Mouse (Mus musculus) kidney, embryonic 14.5 days (tissue): ENCODE measurements around the gene Man1a. TPM values are rescaled to one million over a fixed set of nuclear protein-coding genes. Genes with fewer than 3 reads are reported as not detected.

Experiments used
- ATAC-seq: fragments of 200-750 bp; cut with Nextera tagmentation; 2 replicates; pipeline ENCODE4 v1.8.0; 2017; ENCODE audit warnings: moderate number of reproducible peaks, mild to moderate bottlenecking, moderate TSS enrichment, moderate library complexity; ENCODE audit not compliant: low FRiP score, low TSS enrichment
- H3K27ac ChIP-seq: fragments of 300-500 bp; sonication (generic); 2 replicates; pipeline ENCODE4 v1.5.1; 2014; ENCODE audit warnings: low read depth, mild to moderate bottlenecking, low read length, moderate library complexity, mixed read lengths
- H3K27me3 ChIP-seq: fragments of 300-500 bp; sonication (generic); 2 replicates; pipeline ENCODE4 v1.6.1; 2014; ENCODE audit warnings: mild to moderate bottlenecking, low read length; ENCODE audit not compliant: control insufficient read depth, insufficient read depth
- H3K36me3 ChIP-seq: fragments of 300-500 bp; sonication (generic); 2 replicates; pipeline ENCODE4 v1.6.1; 2014; ENCODE audit warnings: low read length, mixed read lengths; ENCODE audit not compliant: control insufficient read depth, insufficient read depth
- H3K4me1 ChIP-seq: fragments of 300-500 bp; sonication (generic); 2 replicates; pipeline ENCODE4 v1.6.1; 2014; ENCODE audit warnings: low read length, mixed read lengths; ENCODE audit not compliant: control insufficient read depth, insufficient read depth
- H3K4me2 ChIP-seq: fragments of 300-500 bp; sonication (generic); replicated peaks from 2 replicates; pipeline ENCODE4 v1.6.1; 2014; ENCODE audit warnings: low read depth, mild to moderate bottlenecking, low read length
- H3K4me3 ChIP-seq: fragments of 300-500 bp; sonication (generic); 2 replicates; pipeline ENCODE4 v1.5.1; 2014; ENCODE audit warnings: mild to moderate bottlenecking, low read length
- H3K9ac ChIP-seq: fragments of 300-500 bp; sonication (generic); 2 replicates; pipeline ENCODE4 v1.6.1; 2014; ENCODE audit warnings: low read depth, mild to moderate bottlenecking, low read length, moderate library complexity
- H3K9me3 ChIP-seq: fragments of 300-500 bp; sonication (generic); 2 replicates; pipeline ENCODE4 v1.6.1; 2016; ENCODE audit warnings: low read length; ENCODE audit not compliant: control insufficient read depth
- WGBS: fragments of 180-500 bp; shearing (Covaris S2); extraction: QIAGEN DNeasy Blood & Tissue Kit; methylation state at CpG from one replicate; pipeline ENCODE4 v1.1.7; 2014; 5-methylcytosine and 5-hydroxymethylcytosine counted together
- polyA plus RNA-seq: library from polyadenylated mRNA; unstranded; fragments of >200 nt; fragmentation: Nextera tagmentation; extraction: Ambion mirVana; gene quantifications from 2 replicates; pipeline ENCODE4 v1.2.1, GENCODE M21; 2014

The Man1a gene
- polyA plus RNA-seq, 1 experiment from 2014 or later, result 13.9 TPM

DNA sequence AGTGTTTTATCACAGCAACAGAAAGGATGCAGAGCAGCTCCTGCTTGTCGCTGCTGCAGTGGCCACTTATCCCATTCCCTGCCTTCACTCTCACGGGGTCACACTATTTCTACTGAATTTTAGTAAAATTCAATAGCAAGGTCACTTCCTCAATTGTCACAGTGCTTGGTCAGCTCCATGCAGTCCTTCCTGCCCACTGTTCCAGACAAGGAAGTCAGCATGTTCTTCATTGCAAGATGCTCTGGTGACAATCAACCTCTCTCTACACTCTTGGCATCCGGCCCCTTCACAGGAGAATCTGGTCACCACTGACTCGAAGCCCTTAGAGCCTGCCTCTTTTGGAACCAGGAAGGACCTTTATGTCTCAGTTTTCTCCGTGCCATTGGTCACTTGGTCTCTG lies 148.5 kb downstream of the Man1a start:
- no peaks in the 10 kb centered on the region; the same call in 1 of the 2 replicates for H3K36me3 ChIP-seq
- no peak for ATAC-seq
- no peaks in the 10 kb centered on the region for H3K9me3 ChIP-seq
- H3K27ac ChIP-seq, result no peak overlapping the region
- H3K4me2 ChIP-seq, result no peak overlapping the region
- H3K9ac ChIP-seq, result no peak overlapping the region
- H3K4me1 ChIP-seq, result no peaks in the 10 kb centered on the region
- no peak overlapping the region for H3K4me3 ChIP-seq
- WGBS, result 85% methylated on average over 5 of the region's 5 CpGs
- no peaks in the 10 kb centered on the region for H3K27me3 ChIP-seq

DNA sequence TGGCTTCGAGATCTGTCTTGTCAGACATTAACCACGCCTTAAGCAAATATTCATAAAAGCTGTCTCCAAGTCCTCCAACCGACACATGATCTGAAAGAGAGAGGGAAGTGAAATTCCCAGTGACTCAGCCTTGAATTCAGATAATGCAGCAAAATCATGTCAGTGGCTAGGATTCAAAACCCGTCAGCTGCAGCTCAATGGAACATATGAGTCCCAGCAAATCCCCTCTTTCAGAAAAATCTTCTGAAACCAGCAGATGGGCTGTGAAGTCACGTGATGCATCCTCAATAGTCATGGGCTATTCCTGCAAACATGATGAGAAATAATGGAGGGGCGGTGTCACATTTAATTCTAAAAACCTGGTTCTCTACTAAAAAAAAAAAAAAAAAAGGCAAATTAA lies 151.0 kb downstream of the Man1a start:
- H3K4me1 ChIP-seq, result no peaks in the 10 kb centered on the region
- no peak overlapping the region for H3K9ac ChIP-seq
- no peaks in the 10 kb centered on the region for H3K27me3 ChIP-seq
- no peak overlapping the region for H3K4me3 ChIP-seq
- H3K9me3 ChIP-seq, result no peaks in the 10 kb centered on the region
- no peak overlapping the region for H3K4me2 ChIP-seq
- WGBS, result 94% methylated on average over 6 of the region's 6 CpGs
- ATAC-seq, result no peak
- no peaks in the 10 kb centered on the region for H3K36me3 ChIP-seq
- H3K27ac ChIP-seq, result no peak overlapping the region

DNA sequence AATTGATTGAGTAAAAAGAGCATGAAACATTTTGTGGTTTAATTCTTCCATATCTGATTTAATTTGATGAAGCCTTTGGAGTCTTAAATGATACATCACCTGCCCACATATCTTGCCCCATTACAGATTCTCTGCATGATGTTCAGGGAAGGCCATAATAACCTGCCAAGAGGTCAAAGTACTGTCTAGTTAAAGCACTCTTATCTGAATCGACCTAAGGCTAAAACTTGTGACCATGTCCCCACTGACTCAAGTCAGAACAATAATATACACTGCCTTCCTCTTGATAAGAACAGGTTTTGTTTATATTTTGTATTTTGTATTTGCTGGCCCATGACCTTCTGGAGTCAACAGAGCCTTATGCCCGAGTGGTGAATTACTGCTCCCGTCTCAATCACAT lies 154.2 kb downstream of the Man1a start:
- H3K9ac ChIP-seq, result no peak overlapping the region
- H3K27me3 ChIP-seq, result no peaks in the 10 kb centered on the region
- H3K9me3 ChIP-seq, result no peaks in the 10 kb centered on the region
- WGBS, result 75% methylated on average over 3 of the region's 3 CpGs
- H3K4me3 ChIP-seq, result no peak overlapping the region
- no peaks in the 10 kb centered on the region for H3K4me1 ChIP-seq
- H3K27ac ChIP-seq, result no peak overlapping the region
- H3K36me3 ChIP-seq, result 0 out of 2 replicates have a peak, but pooled peaks cover 3% of the 10 kb centered on the region
- ATAC-seq, result no peak
- H3K4me2 ChIP-seq, result no peak overlapping the region

- ATAC-seq, result no peak
- Histone ChIP-seq H3K4me3 (no peak overlapping the region), H3K36me3 (0 out of 2 replicates have a peak, but pooled peaks cover 3% of the 10 kb centered on the region), H3K27ac (no peak overlapping the region), H3K27me3 (no peaks in the 10 kb centered on the region), H3K4me2 (no peak overlapping the region), H3K4me1 (no peaks in the 10 kb centered on the region), H3K9me3 (no peaks in the 10 kb centered on the region), H3K9ac (no peak overlapping the region)
- 90% methylated on average over 3 of the region's 3 CpGs for WGBS
Observed at GRCm38 (mm10) chr10:53917517-53917916, 158.9 kb downstream of the Man1a start.

GRCm38 (mm10) chr10:53915719-53916118 lies 160.7 kb downstream of the Man1a start:
- ATAC-seq, result peak; percentile 22; the same call in 1 of the 2 replicates
- Histone ChIP-seq H3K27me3 (no peaks in the 10 kb centered on the region), H3K4me1 (no peaks in the 10 kb centered on the region), H3K9ac (no peak overlapping the region), H3K27ac (no peak overlapping the region), H3K36me3 (0 out of 2 replicates have a peak, but pooled peaks cover 3% of the 10 kb centered on the region), H3K4me3 (no peak overlapping the region), H3K4me2 (no peak overlapping the region), H3K9me3 (no peaks in the 10 kb centered on the region)
- WGBS, result 59% methylated on average over 6 of the region's 6 CpGs

DNA sequence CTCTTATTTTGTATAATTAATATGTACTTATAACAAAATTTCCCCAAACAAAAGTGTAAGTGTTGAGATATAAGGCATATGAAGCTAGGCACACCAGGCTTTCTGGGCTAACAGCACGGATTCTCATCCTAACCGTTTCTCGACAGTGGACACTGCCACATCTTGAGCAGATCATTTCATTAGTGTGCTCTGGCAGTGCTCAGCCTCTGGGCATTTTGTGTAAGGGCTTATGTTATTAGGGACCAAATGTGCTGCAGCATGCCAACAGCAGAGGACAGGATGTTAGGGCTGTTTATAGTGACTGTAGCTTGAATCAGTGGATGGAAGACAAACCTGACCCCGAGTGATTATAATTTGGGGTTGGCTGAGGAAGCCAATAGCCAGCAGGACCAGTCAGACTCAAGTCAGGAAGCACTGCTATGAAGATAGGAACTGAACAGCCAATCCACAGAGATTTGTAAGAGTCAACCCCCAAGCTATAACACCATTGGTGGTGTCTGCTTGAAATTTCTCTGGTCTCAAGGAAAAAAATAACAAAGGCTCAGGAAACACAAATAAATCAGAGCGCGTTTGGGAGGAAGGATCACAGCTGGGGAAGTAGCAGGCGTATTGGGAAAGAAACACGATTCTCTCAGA lies 161.3 kb downstream of the Man1a start:
- ATAC-seq, result peak; percentile 87
- 0 out of 2 replicates have a peak, but pooled peaks cover 3% of the 10 kb centered on the region for H3K36me3 ChIP-seq
- H3K27ac ChIP-seq, result no peak overlapping the region
- H3K9ac ChIP-seq, result no peak overlapping the region
- H3K4me2 ChIP-seq, result no peak overlapping the region
- H3K4me1 ChIP-seq, result no peaks in the 10 kb centered on the region
- H3K4me3 ChIP-seq, result no peak overlapping the region
- H3K27me3 ChIP-seq, result no peaks in the 10 kb centered on the region
- no peaks in the 10 kb centered on the region for H3K9me3 ChIP-seq
- 45% methylated on average over 8 of the region's 8 CpGs for WGBS

- H3K4me3 ChIP-seq, result no peak overlapping the region
- ATAC-seq, result no peak
- WGBS, result 95% methylated on average over 4 of the region's 4 CpGs
Observed at GRCm38 (mm10) chr10:53913546-53914312, 162.7 kb downstream of the Man1a start.

GRCm38 (mm10) chr10:53889512-53889911 lies 186.9 kb downstream of the Man1a start:
- Histone ChIP-seq H3K27ac (no peak overlapping the region), H3K36me3 (no peaks in the 10 kb centered on the region), H3K9ac (no peak overlapping the region), H3K27me3 (no peaks in the 10 kb centered on the region), H3K4me2 (no peak overlapping the region), H3K4me1 (no peaks in the 10 kb centered on the region), H3K4me3 (no peak overlapping the region), H3K9me3 (no peaks in the 10 kb centered on the region)
- ATAC-seq, result no peak
- WGBS, result 55% methylated on average over 4 of the region's 4 CpGs

More at GRCm38 (mm10) chr10:53913546-53914312, 162.7 kb downstream of the Man1a start:
- no peak overlapping the region for H3K9ac ChIP-seq
- H3K27me3 ChIP-seq, result no peaks in the 10 kb centered on the region
- H3K9me3 ChIP-seq, result no peaks in the 10 kb centered on the region
- no peaks in the 10 kb centered on the region for H3K4me1 ChIP-seq
- H3K36me3 ChIP-seq, result 0 out of 2 replicates have a peak, but pooled peaks cover 2% of the 10 kb centered on the region
- no peak overlapping the region for H3K4me2 ChIP-seq
- H3K27ac ChIP-seq, result no peak overlapping the region
